Mouse (Mus musculus) heart, adult 11 months (tissue): ENCODE measurements at regions not wholly inside any gene's neighbourhood (a gene's known extent, or its start where the extent isn't known, plus 50 kb on each side); places are given as distances from the start of the nearest gene placed in this dataset.

Experiments used
- DNase-seq: peaks from one replicate; pipeline ENCODE4 v3.0.0; 2022

- no peak for DNase-seq
These were observed 378.2 kb downstream of the Nucb2 start for GRCm38 (mm10) chr7:116882268-116882964.

GRCm38 (mm10) chr7:116893846-116894245 is 389.7 kb downstream of the Nucb2 start:
- no peak for DNase-seq

DNA sequence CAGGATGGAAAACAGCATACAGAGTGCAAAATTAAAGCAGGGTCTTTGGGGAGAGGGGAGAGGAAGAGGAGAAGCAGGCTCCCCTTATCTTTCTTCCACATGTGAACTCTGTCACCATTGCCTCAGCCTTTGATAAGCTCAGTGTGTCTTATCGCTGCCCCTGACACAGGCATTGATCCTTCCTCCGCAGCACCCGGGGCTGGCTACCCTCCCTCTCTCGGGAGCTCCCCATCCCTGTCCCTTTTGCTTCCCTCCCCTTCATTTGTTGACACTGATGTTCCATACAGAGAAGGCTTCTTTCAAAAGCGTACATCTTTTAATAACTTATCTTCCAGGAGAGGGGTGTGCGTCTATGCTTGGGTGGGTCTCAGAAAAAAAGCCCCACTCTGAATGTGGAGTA is 411.6 kb downstream of the Nucb2 start:
- no peak for DNase-seq

DNA sequence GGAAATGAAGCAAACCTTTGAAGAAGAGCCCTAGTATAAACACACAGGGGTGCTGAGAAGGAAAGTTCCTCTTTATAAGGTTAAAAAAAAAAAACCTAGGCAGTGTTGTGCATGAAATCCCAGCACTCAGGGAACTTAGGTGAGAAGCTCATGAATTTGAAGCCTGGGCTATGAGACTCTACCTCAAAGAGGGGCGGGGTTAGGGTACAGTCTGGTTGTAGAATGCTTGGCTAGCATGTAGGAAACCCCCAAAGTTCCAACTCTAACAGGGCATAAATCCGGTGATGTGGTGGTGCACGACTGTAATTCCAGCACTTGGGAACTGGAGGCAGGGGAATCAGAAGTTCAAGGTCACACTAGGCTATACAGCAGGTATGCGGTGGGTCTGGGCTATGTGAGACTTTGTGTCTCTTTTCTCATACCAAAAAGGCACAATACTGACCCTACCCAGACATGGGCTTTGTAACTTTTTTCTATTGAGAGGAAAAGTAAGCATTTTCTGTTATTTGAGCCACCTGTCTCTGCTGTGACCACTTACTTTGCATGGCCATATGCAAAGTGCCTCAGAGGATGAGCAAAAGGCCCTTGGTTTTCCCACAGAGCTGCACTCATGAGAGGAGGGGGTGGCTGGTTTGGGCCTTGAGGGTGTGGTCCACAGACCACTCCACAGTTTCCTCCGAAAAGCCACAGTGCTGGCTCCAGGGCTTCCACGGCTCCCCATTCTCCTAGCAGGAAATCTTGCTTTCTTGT is 413.9 kb downstream of the Nucb2 start:
- DNase-seq = peak; percentile 51

- peak; percentile 9 for DNase-seq
These were observed 434.3 kb upstream of the Xylt1 start for GRCm38 (mm10) chr7:116946448-116946847.

- peak; percentile 69 for DNase-seq
These were observed 421.4 kb upstream of the Xylt1 start for GRCm38 (mm10) chr7:116959196-116959895.

GRCm38 (mm10) chr7:116963839-116964238 is 416.9 kb upstream of the Xylt1 start:
- no peak for DNase-seq

- no peak for DNase-seq
These were observed 389.4 kb upstream of the Xylt1 start for GRCm38 (mm10) chr7:116991351-116991750.

- DNase-seq = no peak
These were observed 388.6 kb upstream of the Xylt1 start for GRCm38 (mm10) chr7:116992166-116992565.

- DNase-seq = no peak
These were observed 385.0 kb upstream of the Xylt1 start for GRCm38 (mm10) chr7:116995770-116996169.

DNA sequence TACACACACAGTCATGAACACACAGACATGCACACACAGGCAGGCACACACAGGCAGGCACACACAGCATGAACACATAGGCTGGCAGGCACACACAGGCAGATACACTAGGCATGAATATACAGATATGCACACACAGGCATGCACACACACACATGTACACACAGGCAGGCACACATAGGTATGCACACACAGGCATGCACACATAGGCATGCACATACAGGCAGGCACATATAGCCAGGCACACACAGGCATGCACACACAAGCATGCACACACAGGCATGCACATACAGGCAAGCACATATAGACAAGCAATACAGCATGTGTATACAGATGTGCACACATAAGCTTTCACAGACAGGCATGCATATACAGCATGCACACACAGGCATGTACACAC is 377.6 kb upstream of the Xylt1 start:
- peak; percentile 27 for DNase-seq

GRCm38 (mm10) chr7:117018349-117018748 is 362.4 kb upstream of the Xylt1 start:
- DNase-seq = peak; percentile 54

GRCm38 (mm10) chr7:117021716-117022115 is 359.1 kb upstream of the Xylt1 start:
- DNase-seq = peak; percentile 8

- DNase-seq = peak; percentile 44
These were observed 335.9 kb upstream of the Xylt1 start for GRCm38 (mm10) chr7:117044926-117045325.

- DNase-seq = peak; percentile 17
These were observed 331.5 kb upstream of the Xylt1 start for GRCm38 (mm10) chr7:117049249-117049648.

DNA sequence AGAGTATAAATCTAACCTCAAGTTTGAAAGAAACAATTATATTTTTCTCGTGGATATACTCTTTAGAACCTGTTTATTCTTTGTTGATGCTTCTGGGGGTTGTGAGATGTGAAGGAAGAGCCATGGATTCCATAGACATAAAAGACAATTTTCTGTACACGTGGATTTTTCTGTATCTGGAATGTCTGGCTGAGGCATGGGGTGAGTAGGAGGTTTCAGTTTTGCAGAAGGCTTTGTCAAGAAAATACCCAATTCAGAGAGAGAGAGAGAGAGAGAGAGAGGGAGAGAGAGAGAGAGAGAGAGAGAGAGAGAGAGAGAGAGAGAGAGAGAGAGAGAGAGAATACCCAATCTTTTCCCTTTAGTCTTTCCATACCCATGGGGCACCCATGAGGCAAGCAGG is 315.0 kb upstream of the Xylt1 start:
- DNase-seq = peak; percentile 21

GRCm38 (mm10) chr7:117090911-117091550 is 289.7 kb upstream of the Xylt1 start:
- DNase-seq = peak; percentile 95

DNA sequence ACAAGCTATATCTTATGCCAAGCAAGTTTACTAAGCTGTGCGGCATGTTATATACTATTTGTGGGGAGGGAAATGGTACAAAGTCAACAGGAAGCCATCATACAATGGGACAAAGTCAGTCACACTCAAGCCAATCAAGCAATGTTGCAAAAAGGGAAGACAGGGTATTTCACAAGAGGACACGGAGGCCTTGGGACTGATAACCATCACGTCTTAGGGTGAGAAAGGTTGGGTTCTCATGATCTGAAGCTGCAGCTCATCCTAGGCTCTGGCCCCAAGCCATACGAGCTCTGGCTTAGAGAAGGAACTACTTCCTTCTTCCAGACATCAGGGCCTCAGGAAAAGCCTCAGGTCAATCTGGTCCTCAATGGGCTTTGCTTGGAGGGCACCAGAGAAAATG is 287.9 kb upstream of the Xylt1 start:
- no peak for DNase-seq

DNA sequence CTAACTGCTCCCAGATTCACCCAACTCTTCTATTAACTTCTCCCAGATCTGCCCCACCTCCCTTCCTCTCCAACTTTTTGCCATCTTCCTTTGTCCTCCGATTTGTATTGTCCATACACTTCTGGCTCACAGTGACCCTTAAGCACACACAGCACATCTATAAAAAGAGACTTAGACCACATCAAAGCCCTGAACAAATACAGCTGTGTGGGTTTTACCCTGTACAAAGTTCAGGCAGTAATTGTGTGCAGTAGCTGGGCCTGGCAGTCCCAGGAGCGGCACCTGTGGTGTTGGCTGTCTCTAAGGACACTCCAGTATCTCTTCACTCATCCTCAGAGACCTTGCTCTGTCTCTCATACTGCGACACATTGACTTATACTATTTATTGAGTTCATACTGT is 283.2 kb upstream of the Xylt1 start:
- DNase-seq = no peak

DNA sequence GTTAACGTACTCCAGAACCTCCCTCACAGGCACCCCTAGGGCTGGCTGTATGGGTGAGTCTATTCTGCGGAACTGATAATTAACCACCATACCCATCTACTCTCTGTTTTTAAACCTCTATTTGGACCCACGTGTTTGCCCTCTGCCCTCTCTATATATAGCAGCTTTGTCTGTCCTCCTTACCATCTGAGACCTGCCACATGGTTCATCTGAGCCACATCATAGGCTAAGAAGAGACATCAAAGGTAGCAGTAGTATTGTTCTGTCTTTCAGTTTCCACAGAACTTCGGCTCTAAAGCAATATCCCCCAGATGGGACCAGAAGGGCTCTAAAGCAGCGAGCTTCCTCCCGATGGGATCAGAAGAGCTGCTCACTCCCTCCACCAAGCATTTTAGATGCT is 281.7 kb upstream of the Xylt1 start:
- DNase-seq = no peak

GRCm38 (mm10) chr7:117103035-117103434 is 277.7 kb upstream of the Xylt1 start:
- no peak for DNase-seq

DNA sequence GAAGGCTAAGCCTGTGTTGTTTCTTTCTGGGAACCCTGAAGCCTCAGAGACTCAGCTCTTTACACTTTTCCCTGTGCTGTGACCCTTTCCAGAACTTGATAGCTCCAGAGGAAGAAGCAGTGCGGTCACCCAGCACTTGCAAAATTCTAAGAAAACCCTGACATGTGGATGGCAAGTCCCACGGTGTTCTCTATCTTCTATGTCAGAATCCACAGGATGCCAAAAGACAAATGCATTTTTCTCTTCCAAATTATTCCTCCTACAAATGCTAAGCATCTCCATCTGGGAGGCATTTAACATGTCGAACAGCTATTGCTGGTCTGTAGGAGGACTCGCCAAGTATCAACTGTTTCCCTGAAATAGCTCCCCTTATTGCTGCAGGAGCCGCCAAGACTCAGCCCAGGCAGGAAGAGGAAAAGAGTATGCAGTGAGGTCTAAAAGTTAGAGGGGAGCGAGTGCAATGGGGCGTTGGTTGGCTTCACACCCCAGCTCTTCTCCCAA is 274.0 kb upstream of the Xylt1 start:
- no peak for DNase-seq

- DNase-seq = no peak
These were observed 272.4 kb upstream of the Xylt1 start for GRCm38 (mm10) chr7:117108391-117108790.
